Mouse (Mus musculus) neural tube, embryonic 10.5 days (tissue): ENCODE measurements around the gene Adamtsl2.
A peak's percentile ranks its signal among the peaks of the same experiment; 100 is the strongest.

Source experiments
- DNase-seq: peaks from one replicate; pipeline ENCODE4 v3.0.0-alpha.2; 2017; ENCODE audit warnings: low spot score; ENCODE audit errors: extremely low spot score

The Adamtsl2 gene

DNA sequence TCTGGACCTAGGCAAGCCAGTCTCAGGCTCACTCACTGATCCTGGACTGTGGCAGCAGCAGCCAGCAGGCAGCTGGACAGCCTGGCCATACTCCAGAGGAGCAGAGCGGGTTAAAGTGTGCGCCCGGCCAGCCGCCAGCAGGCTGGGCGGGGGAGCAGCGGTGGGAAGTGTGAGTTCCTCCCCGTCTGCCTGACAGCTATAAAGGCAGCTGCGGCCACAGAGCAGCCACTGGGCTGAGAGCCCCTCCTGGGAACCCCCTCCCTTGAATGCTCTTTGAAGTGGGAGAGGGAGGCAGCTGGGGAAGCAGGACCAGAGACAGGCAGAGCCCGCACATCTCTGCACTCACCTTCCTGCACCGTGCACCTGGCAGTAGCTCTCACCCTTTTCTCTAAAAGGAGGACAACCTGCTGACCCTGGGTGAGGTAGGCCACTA, at the start of gene Adamtsl2:
Gene Adamtsl2, plus strand, starts transcription at position 228 of the 433 bp plus-strand sequence.
- peak; percentile 69 for DNase-seq

DNA sequence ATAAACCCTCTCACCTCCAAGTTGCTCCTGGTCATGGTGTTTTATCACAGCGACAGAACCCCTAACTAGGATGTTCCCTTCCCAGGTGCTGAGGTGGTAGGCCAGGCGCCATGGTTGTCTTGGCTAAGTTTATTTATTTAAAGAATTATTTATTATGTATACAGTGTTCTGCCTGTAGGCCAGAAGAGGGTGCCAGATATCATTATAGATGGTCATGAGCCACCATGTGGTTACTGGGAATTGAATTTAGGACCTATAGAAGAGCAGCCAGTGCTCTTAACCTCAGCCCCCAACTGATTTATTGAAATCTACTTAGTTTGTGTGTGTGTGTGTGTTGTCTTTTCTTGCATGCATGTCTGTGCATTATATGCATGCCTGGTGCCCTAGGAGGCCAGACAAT, 46.8 kb upstream of the Adamtsl2 start:
- no peak for DNase-seq

- no peak for DNase-seq
These were observed 43.2 kb upstream of the Adamtsl2 start for GRCm38 (mm10) chr2:27036003-27036402.

GRCm38 (mm10) chr2:27037008-27037407, 42.2 kb upstream of the Adamtsl2 start:
- no peak for DNase-seq

GRCm38 (mm10) chr2:27038596-27038995, 40.6 kb upstream of the Adamtsl2 start:
- DNase-seq = peak; percentile 75

DNA sequence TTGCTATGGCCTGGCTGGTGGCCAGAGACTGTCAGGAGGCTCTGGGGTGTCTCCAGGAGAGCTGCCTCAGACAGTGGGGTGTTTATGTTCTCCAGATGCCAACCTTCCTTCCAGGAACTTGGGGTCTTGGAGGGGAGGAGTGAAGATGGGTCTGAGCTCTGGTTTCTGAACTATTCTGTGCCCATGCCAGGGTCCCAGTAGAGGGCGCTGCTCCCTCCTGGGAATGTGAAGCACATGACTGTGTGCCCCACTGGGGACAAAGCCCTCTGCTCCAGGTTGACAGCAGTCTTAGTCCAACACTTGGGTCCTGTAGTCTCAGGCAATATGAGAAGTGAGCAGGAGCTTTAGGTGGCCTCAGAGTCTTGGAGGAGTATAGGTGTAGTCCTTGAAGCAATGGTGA, 39.9 kb upstream of the Adamtsl2 start:
- DNase-seq = no peak

DNA sequence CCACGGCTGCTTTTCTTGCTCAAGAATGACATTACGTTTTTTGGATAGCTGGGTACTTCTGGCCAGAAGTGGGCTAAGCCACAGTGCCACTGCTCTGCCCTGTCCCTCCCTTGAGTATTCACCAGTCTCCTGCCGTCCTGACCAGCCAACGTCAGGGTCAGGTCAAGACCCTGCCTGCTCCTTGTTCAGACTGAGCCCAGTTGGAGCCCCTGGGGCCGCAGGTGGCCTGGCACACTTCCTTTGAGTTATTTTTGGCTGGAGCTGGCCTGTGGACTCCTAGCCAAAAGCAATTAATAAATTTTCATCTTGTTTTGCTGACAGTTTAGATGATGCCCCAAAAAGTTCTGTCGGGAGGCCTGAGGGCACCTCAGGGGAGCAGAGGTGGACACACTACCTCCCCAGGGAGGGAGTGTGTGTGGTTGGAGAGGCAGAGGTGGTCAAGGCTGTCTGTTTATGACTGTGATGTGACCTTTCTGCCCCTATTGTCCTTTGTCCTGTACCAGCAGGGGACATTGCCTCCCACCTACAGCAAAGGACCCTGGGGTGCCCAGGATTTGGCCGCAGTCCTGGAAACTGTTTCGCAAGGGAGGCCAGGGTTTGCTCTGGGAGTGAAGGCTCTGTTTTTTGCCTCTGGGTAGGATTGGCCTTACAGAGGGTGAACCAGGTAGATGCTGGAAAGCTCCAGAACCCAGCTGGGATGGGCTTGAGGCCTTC, 36.9 kb upstream of the Adamtsl2 start:
- no peak for DNase-seq

DNA sequence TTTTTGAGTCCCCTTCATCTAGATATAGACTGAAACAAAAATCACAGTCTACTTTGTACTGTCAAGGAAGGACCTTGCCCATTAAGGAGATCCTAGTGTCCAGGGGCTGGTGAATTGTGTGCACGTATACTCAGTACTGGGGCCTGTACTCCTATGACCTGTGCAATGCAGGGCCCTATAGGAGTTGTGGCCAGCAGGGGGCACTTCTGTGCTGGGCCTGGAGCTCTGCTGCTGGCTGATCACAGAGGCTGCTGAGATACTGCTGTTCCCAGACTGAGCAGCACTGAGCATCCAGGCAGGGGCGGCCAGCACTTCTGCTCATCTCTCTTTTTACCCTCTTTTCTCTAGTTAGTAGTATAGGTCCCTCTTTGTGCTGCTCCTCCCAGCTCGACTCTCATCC, 35.7 kb upstream of the Adamtsl2 start:
- peak; percentile 78 for DNase-seq

DNA sequence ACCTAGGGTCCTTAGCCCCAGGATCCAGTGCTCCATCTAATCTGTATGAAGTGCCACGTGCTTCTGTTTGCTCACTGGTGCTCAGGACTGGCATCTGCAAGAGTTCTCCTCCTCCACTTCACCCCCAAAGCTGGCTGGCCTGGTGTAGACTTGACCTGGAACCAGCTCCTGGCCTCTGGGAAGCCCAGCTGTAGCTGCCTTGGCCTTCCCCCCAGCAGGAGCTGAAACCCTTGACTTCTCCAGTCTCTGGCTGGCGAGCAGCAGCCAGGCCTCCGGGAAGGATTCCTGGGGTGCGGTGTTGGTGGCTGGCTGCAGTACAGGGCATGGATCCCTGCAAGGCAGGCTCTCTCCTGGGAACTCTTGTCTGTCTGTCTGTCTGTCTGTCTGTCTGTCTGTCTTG, 35.0 kb upstream of the Adamtsl2 start:
- no peak for DNase-seq

GRCm38 (mm10) chr2:27044641-27045040, 34.5 kb upstream of the Adamtsl2 start:
- DNase-seq = no peak

DNA sequence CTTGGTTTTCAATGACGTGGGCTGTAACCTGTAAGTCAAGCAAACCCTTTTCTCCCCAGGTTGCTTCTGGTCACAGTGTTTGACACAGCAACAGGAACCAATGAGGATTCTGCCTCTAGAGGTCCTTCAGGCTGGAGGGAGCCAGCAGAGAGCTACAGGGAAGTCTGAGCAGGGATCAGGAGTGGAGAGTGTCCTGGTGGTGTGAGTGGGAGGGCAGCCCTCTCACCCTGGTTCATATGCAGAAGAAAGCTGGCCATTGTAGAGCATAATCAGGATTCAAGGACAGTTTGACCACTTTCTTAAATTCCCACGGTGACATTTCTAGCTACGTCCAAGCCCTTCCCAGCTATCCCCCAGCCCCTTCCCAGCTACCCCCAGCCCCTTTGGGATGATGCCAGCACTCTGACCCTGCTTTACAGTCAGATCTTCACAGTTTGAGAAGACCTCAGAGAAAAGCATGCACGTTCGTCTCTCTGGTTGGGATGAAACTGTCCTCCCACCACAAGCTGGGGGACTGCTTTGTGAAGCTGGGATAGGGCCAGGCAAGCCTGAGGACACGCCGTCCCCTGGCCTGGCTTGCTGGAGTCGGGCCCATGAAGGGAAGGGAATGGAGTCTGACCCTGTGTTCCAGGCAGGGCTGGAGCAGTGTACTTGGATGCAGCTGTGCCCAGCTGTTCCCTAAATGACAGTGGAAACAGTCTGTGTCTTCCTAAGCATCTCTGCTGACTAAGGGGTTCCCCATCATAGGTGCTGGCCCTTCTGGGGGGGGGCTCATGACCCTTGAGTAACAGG, 33.0 kb upstream of the Adamtsl2 start:
- no peak for DNase-seq

DNA sequence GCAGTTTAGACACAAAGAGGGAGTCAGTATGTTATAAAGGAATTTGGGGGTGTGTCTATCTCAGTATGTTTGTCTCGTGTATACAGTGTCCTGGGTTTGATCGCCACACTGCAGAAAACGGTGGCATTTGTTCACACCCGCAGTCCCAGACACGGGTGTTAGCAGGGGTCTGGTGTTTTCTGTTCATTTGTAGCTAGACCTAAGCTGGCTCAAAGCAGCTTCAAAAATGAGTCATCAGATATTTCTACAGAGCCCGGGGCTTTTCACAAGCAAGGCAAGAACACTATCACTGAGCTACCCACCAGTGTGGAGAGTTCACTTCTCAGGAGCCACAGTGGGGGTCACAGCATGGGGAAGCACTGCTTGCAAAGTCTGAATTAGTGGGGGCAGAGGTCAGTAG, 29.8 kb upstream of the Adamtsl2 start:
- no peak for DNase-seq

DNA sequence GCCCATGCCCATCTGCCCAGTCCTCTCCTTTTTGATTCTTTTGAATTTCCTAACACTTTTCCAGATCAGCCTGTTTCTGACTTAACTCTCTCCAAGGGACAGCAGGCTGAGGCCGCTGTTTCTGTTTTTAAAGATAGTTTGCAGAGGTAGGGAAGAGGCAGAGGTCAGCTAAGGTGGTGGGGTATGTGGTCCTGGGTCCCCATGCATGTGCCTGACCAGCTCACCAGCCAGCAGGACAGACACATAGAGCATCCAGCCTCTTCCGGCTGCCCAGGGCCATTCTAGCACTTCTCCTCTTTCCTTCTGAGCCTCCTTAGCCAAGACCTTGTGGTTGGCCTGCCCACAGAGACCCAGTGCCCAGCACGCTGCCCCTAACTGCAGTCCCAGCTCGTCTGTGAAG, 20.9 kb upstream of the Adamtsl2 start:
- DNase-seq = no peak

GRCm38 (mm10) chr2:27058751-27059150, 20.4 kb upstream of the Adamtsl2 start:
- no peak for DNase-seq

DNA sequence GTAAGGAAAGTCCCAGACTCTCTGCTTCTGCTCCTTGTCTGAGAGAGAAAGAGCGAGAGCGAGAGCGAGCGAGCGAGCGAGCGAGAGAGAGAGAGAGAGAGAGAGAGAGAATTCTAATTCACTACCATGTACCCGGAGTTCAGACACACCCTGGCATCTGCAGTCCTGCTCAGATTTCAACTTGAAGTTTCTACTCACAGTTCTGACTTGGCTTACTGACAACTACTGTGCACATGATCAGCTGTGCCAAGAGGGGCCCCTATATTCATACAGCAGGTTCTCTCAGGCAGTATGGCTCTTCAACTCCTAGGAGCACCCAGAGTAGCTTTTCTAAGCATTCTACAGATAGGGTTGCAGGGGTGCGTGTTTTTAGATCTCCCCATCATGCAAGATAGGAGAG, 20.0 kb upstream of the Adamtsl2 start:
- DNase-seq = no peak

GRCm38 (mm10) chr2:27067124-27067523, 12.1 kb upstream of the Adamtsl2 start:
- DNase-seq = no peak

DNA sequence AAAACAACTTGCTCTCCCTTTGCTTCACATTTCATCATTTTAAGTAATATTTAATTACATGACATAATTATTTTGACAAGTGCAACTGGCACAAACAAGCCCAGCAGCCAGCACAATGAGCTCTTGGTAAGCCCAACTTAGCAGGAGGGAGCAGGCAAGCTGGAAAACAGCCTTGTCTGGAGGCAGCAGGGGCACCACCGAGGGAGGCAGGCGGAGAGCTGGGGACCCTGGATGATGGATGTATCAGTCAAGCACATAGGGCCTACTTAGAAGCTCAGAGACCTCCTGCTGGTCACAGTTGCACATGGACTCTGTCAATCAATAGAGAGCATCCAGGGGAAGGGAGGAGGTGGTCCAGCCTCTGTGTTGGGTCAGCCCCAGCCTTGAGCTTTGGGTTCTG, 11.2 kb upstream of the Adamtsl2 start:
- DNase-seq = no peak

DNA sequence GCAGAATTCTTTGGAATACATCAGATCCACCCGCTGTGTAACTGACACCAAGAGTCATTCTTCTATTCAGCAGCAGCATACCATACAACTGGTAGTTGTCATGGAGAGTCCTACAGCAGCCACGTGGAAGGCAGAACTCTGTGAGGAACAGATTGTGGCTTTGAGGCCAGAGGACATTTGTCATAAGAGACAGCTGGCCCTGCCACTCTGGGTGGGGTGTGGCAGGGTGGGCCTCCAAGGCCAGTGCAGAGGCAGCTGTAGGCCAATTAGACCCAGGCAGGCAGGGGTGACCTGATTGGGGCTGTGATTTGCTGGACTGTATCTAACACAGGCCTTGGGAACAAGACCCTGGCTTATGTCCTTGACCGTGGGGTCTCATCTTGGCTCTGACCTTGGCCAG, 9.5 kb upstream of the Adamtsl2 start:
- no peak for DNase-seq

- no peak for DNase-seq
These were observed 8.8 kb upstream of the Adamtsl2 start for GRCm38 (mm10) chr2:27070247-27070813.

DNA sequence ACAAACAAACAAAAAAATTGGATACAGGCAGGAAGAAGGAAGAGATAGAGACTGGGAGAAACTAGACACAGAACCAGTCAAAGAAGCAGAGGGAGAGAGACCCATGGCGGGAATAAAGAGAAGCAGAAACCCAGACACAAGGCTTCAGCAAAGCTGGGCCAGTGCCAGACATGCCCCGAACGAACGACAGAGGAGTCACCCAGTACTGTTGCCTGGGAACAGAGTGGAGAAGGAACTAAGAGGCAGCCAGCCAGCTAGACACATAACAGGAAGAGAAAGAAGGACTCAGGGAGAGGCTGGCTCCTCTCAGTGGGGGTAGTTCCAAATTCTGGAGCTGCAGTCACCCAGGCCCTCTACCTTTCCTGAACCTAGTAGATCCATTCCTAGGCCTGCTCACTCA, 8.0 kb upstream of the Adamtsl2 start:
- DNase-seq = no peak

DNA sequence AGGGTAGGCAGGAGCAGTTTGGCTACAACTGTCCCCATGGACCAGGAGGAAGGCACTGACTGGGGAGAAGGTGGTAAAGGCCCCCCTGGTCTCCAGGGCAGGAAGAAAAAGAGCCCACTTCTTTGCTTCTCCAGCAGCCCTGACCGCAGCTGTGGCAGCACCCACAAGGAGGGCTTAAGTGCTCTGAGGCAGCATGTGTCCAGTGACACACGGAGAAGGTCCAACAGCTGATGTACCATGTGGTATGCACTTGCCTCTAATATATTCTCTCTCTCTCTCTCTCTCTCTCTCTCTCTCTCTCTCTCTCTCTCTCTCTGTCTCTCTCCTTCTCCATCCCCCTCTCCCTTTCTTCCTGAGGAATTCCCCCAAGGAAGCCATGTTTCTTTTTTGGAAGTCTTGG, 7.2 kb upstream of the Adamtsl2 start, which contains the start of gene Mymk:
Gene Mymk, minus strand, starts transcription at position 202 of the 400 bp plus-strand sequence.
- no peak for DNase-seq

DNA sequence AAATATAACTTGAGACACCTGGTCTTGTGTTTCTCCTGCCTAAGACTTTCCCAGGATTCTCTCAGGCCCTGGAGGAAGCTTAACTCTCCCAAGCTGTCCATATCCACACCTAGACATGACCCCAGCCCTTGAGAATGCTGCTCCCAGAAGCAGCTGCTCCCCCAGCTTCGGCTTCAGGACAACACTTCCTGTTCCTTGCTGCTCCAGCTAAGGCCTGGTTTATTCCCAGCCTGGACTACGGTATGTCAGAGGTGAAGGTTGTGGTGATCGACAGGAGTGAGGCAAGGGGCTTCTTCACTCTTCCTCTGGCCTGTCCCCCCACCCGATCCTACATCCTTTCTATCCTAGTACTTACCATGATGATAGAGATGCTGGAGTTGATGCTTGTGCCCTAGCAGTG, 5.8 kb upstream of the Adamtsl2 start:
- DNase-seq = no peak
